Mouse (Mus musculus) E14TG2a.4 (cell line): ENCODE measurements around the gene Rhebl1.

Source experiments
- CTCF ChIP-seq: conservative IDR thresholded peaks from 2 replicates; pipeline ENCODE4 v1.5.1; 2014; ENCODE audit warnings: low read length
- NANOG ChIP-seq: IDR thresholded peaks from 2 replicates; pipeline ENCODE4 v1.6.1; 2014; ENCODE audit warnings: borderline replicate concordance, low read length, mixed read lengths

DNA sequence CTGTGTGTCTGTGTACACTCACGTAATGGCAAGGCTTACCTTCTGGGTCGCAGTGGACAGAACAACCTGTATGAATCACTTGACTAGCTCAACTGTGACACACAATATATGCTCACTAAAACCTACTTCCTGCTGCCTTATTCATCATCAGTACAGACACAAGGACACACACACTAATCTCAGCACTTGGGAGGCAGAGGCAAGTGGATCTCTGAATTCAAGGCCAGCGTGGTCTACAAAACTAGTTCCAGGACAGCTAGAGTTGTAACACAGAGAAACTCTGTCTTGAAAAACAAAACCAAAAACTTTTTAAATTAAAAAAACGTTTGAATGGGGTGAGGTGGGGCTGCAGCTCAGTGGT, 56.6 kb downstream of the Rhebl1 start:
- no peak for TF ChIP-seq CTCF
- no peak for TF ChIP-seq NANOG
